Mouse (Mus musculus) myocyte (in vitro differentiated cells): ENCODE data around the gene Sox6. TPM values are rescaled to one million over a fixed set of nuclear protein-coding genes. Genes with fewer than 3 reads are reported as not detected.

Experiments used
- H3K27me3 ChIP-seq: one replicate; pipeline ENCODE4 v1.6.1; 2011; ENCODE audit not compliant: control insufficient read depth, insufficient read depth, insufficient read length
- H3K36me3 ChIP-seq: one replicate; pipeline ENCODE4 v1.6.1; 2011; ENCODE audit not compliant: control insufficient read depth, insufficient read depth
- H3K4me2 ChIP-seq: one replicate; pipeline ENCODE4 v1.6.1; 2011; ENCODE audit warnings: low read depth, control low read depth
- H3K4me3 ChIP-seq: one replicate; pipeline ENCODE4 v1.5.1; 2011; ENCODE audit warnings: mild to moderate bottlenecking, control low read depth, moderate library complexity
- H3K79me2 ChIP-seq: one replicate; pipeline ENCODE4 v1.6.1; 2011; ENCODE audit not compliant: control insufficient read depth, insufficient read depth
- H3ac ChIP-seq: one replicate; pipeline ENCODE4 v1.6.1; 2011; ENCODE audit not compliant: control insufficient read depth, insufficient read length
- CEBPB ChIP-seq: IDR thresholded peaks from 2 replicates; pipeline ENCODE4 v1.6.1; 2011; ENCODE audit warnings: mild to moderate bottlenecking, moderate library complexity; ENCODE audit not compliant: poor library complexity, insufficient read depth, severe bottlenecking
- E2F4 ChIP-seq: IDR thresholded peaks from one replicate; pipeline ENCODE4 v1.6.1; 2011; ENCODE audit warnings: mild to moderate bottlenecking, control low read depth, moderate library complexity; ENCODE audit not compliant: insufficient read depth
- MAX ChIP-seq: IDR thresholded peaks from one replicate; pipeline ENCODE4 v1.6.1; 2011; ENCODE audit warnings: low read depth, mild to moderate bottlenecking, control low read depth
- MYOD1 ChIP-seq, 3 experiments: IDR thresholded peaks; one replicate each; pipeline ENCODE4 v1.6.1; 2011; ENCODE audit warnings: control low read depth in 2 of 3, low read depth in 2 of 3, mild to moderate bottlenecking in 2 of 3, moderate library complexity in 1 of 3; ENCODE audit not compliant: insufficient read length in 2 of 3, control insufficient read depth in 1 of 3
- MYOG ChIP-seq, 3 experiments: IDR thresholded peaks; one replicate each; pipeline ENCODE4 v1.6.1; 2011; ENCODE audit warnings: control low read depth in 2 of 3, low read depth in 2 of 3, mild to moderate bottlenecking in 2 of 3; ENCODE audit not compliant: insufficient read length in 2 of 3, control insufficient read depth in 1 of 3, insufficient read depth in 1 of 3
- POLR2A ChIP-seq: IDR thresholded peaks from one replicate; pipeline ENCODE4 v1.6.1; 2011; ENCODE audit warnings: low read depth, mild to moderate bottlenecking, control low read depth, moderate library complexity; ENCODE audit not compliant: insufficient read length
- POLR2AphosphoS2 ChIP-seq: IDR thresholded peaks from one replicate; pipeline ENCODE4 v1.6.1; 2011; ENCODE audit warnings: low read depth, control low read depth; ENCODE audit not compliant: insufficient read length
- REST ChIP-seq: IDR thresholded peaks from one replicate; pipeline ENCODE4 v1.6.1; 2011; ENCODE audit warnings: mild to moderate bottlenecking, control low read depth, moderate library complexity; ENCODE audit not compliant: insufficient read depth, insufficient read length
- SRF ChIP-seq: IDR thresholded peaks from one replicate; pipeline ENCODE4 v1.6.1; 2011; ENCODE audit warnings: low read depth; ENCODE audit not compliant: control insufficient read depth, insufficient read length
- TCF12 ChIP-seq: IDR thresholded peaks from one replicate; pipeline ENCODE4 v1.6.1; 2011; ENCODE audit warnings: mild to moderate bottlenecking, control low read depth; ENCODE audit not compliant: poor library complexity, insufficient read depth, severe bottlenecking
- TCF3 ChIP-seq: IDR thresholded peaks from one replicate; pipeline ENCODE4 v1.6.1; 2011; ENCODE audit warnings: low read depth, control low read depth; ENCODE audit not compliant: insufficient read length
- USF1 ChIP-seq: IDR thresholded peaks from one replicate; pipeline ENCODE4 v1.6.1; 2011; ENCODE audit warnings: low read depth, mild to moderate bottlenecking, control low read depth, moderate library complexity
- polyA plus RNA-seq: library from polyadenylated mRNA; unstranded; fragments of >200 nt; fragmentation: generic; extraction: Trizol; gene quantifications from one replicate; pipeline ENCODE4 v1.2.1, GENCODE M21; 2012; ENCODE audit warnings: missing spikeins

Gene Sox6
- polyA plus RNA-seq, 1 experiment: 0.11 TPM

DNA sequence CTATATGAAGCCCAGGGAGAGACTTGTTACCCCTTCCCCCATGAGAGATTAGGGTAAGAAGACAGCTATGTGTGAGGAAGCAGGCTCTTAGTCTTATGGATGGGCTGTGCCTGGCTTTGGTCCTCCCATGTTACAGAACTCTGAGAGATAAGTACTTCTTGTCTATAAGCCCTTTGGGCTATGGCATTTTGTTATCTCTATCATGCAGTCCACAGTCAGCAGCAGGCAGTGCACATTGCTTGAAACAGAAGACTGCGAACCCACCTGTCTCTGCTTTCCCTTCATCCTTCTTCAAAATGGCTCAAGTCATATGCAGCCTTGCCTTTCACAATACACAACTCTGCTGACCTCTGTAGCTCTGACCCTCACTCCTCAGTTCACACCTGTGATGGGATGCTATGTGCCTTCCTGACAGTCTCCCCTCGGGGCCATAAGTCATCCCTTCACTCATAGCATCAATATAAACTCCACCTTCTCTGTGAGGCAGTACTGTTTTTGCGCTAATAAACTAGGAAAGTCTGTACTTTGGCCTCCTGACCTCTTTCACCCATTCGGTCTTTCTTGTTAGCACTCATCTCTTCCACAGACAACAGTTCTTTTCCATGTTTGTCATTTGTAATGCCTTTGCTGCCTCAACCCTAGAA, 143.4 kb downstream of the Sox6 start:
- TF ChIP-seq E2F4: no peak
- no peak for TF ChIP-seq REST
- TF ChIP-seq TCF3: no peak
- TF ChIP-seq USF1: no peak
- TF ChIP-seq POLR2AphosphoS2: no peak
- no peak for TF ChIP-seq MYOD1 (IDR thresholded peaks at IDR 0.05; ENCODE audit: control insufficient read depth in 1 of 3, insufficient read length in 2 of 3, low read depth in 2 of 3)
- TF ChIP-seq TCF12: no peak
- no peak for TF ChIP-seq CEBPB
- TF ChIP-seq SRF: no peak
- TF ChIP-seq MAX: no peak
- TF ChIP-seq MYOG (IDR thresholded peaks at IDR 0.05; ENCODE audit: control insufficient read depth in 1 of 3, insufficient read depth in 1 of 3, insufficient read length in 2 of 3, low read depth in 2 of 3): no peak
- TF ChIP-seq POLR2A: no peak
- no peak overlapping the region for H3ac ChIP-seq

DNA sequence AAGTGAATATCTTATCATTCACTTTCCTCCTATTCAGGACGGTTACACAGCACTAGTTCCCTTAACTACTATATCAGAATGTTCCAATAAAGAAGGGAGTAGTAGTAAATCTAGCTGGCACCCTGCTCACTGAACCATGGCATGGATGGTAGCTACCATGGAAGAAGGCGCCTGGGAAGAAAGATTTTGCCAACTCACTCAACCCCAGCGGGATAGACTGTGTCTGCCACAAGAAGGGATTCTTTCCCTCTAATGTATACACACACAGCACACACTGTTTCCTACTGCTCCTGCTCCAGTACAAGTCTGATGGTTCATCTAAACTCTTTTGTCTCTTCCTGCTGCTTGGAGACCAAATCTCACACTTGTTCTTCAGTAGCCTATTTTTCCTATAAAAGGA, 147.1 kb downstream of the Sox6 start:
- Histone ChIP-seq H3K27me3 (no peaks in the 10 kb centered on the region), H3ac (no peak overlapping the region), H3K4me2 (no peak overlapping the region), H3K36me3 (no peaks in the 10 kb centered on the region), H3K4me3 (no peak overlapping the region), H3K79me2 (no peaks in the 10 kb centered on the region)
- TF ChIP-seq E2F4 (no peak), MYOD1 (IDR thresholded peaks at IDR 0.05; ENCODE audit: control insufficient read depth in 1 of 3, insufficient read length in 2 of 3, low read depth in 2 of 3) (no peak), SRF (no peak), MAX (no peak), MYOG (IDR thresholded peaks at IDR 0.05; ENCODE audit: control insufficient read depth in 1 of 3, insufficient read depth in 1 of 3, insufficient read length in 2 of 3, low read depth in 2 of 3) (no peak), TCF12 (no peak), POLR2AphosphoS2 (no peak), USF1 (no peak), TCF3 (no peak), CEBPB (no peak), REST (no peak)

More for the DNA sequence above, 143.4 kb downstream of the Sox6 start:
- no peaks in the 10 kb centered on the region for H3K27me3 ChIP-seq
- H3K4me3 ChIP-seq: no peak overlapping the region
- no peak overlapping the region for H3K4me2 ChIP-seq
- no peaks in the 10 kb centered on the region for H3K36me3 ChIP-seq
- H3K79me2 ChIP-seq: no peaks in the 10 kb centered on the region

DNA sequence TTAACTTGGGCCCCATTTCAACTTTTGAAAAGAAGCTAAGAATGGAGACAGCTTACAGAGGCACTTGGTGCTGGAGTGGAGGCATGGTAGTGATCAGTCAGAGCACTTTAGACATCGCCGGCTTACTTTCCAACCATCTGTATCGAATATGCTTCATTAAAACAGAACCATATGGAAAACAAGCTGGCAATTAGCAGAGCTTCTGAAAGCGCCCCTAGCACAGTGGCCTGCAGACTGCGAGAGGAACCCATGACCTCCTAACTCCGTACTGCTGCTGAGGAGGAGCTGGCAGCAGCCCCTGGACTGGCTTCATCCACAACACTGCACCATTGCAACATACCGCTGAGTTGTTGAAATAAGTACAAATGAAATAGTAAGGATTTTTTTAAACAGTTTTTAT, 148.7 kb downstream of the Sox6 start:
- H3K27me3 ChIP-seq: no peaks in the 10 kb centered on the region
- TF ChIP-seq TCF12 (no peak), E2F4 (no peak), USF1 (no peak), CEBPB (no peak), REST (no peak), POLR2AphosphoS2 (no peak), POLR2A (no peak), MAX (no peak), SRF (no peak), MYOG (IDR thresholded peaks at IDR 0.05; ENCODE audit: control insufficient read depth in 1 of 3, insufficient read depth in 1 of 3, insufficient read length in 2 of 3, low read depth in 2 of 3) (no peak), TCF3 (no peak), MYOD1 (IDR thresholded peaks at IDR 0.05; ENCODE audit: control insufficient read depth in 1 of 3, insufficient read length in 2 of 3, low read depth in 2 of 3) (no peak)
- H3ac ChIP-seq: no peak overlapping the region
- H3K36me3 ChIP-seq: no peaks in the 10 kb centered on the region
- no peaks in the 10 kb centered on the region for H3K79me2 ChIP-seq
- no peak overlapping the region for H3K4me2 ChIP-seq
- no peak overlapping the region for H3K4me3 ChIP-seq

DNA sequence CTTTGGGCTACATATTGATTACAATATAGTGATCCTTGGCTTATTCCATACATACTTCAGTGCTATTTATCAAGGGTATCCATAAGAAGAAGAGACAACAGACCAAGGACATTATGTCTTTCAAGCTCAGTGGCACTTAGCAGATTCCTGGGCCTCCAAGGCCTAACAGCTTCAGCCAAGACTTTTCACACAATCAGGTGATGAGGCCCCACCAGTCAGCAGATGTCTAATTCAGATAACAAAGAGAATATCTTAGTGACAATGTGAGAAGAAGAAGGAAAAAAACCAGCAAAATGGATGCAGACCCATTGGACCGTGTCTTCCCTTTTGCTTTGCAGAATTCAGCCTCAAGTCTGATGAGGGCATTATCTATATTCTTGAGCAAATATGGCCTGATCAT, 150.0 kb downstream of the Sox6 start:
- no peak overlapping the region for H3ac ChIP-seq
- no peak overlapping the region for H3K4me3 ChIP-seq
- no peaks in the 10 kb centered on the region for H3K79me2 ChIP-seq
- H3K4me2 ChIP-seq: no peak overlapping the region
- H3K36me3 ChIP-seq: no peaks in the 10 kb centered on the region
- TF ChIP-seq POLR2A (no peak), REST (no peak), TCF12 (no peak)
- H3K27me3 ChIP-seq: no peaks in the 10 kb centered on the region

DNA sequence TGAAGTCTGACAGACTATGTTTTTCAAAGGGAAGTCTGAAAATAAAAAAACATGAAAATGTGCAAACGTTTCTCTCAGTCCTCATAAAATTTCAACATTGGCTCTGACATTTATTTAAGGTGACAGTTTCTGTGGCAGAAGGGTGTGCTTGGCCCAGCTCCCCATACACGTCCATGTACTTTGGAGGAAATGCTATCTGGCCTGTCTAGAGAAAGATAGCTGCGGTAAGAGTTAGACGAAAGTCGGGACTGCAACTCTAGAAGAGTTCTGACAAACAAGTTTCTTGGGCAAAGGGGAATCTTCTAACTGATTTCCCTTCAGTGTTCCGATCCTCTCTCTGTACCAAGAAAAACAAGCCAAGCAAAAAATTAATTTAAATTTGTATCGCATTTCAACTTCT, 150.5 kb downstream of the Sox6 start:
- no peaks in the 10 kb centered on the region for H3K36me3 ChIP-seq
- no peaks in the 10 kb centered on the region for H3K27me3 ChIP-seq
- no peaks in the 10 kb centered on the region for H3K79me2 ChIP-seq
- no peak overlapping the region for H3K4me2 ChIP-seq
- no peak overlapping the region for H3ac ChIP-seq
- no peak for TF ChIP-seq POLR2AphosphoS2
- TF ChIP-seq SRF: no peak
- H3K4me3 ChIP-seq: no peak overlapping the region
